Mouse (Mus musculus): Measurements from ENCODE around the gene Ky.

DNA sequence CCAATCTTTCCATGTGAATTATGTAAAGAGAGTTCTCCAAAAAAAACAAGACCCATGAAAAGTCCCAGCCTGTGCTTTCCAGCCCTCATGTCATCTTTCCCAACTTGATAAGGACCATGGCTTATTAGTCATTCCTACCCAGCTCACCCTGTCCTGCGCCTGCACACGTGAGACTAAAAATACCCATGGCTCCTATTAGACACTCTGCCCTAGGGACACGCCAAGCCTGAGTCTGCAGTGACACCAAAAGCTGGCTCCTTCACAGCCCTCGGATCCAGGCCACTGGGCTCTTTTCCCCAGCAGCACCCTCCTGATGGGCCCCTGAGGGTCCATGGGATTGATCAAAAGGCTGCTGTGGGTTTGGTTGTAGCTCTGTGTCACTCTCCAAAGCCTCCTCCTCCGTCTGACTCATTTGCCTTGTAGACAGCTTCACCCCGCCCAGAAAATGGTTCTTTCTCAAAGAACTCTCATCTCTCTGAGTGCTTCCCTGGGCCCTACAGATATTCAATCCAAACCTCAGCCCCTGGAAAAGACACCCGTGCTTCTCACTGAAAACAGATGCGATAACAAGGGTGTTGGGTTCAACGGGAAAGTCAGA is 7.6 kb upstream of the Ky start:
- TF ChIP-seq CTCF (IDR thresholded peaks at IDR 0.05) (no peak), EP300 (IDR thresholded peaks at IDR 0.05) (no peak)
